15 mouse cellular contexts compared by ENCODE assay signal in the genomic region with DNA sequence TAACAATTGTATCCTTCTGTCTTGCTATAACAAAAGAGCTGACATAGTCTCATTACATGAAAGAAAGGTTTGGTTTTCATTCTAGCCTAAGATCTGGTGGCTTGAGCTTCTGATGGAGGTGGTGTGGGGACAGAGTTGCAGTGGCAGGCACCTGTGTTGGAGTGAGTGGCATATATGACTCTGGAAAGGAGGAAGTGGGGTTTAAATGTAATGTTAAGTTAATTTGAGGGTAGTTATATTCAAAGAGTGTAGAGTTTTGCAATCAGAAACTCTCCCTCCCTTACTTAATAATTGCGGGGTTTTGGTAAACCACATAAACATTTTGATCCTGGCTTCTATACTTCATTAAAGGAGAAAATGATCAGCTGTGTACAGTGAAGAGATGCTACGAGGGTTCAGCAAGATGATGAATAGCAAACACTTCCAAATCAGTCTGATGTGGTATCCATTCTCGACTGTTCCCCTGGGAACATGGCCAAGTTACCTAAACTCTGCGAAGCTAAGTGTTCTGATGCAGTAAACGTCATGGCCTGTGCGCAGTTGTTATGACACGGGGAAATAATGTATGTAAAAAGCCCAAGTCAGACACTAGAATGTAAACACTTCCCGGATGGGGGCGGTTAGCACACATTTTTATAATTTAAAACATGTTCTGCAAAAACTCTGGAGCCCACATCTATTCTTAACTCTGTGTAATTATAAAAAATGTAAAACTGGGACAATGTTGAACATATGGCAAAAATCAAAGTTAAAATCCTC. TPM values are rescaled to one million over a fixed set of nuclear protein-coding genes. Genes with fewer than 3 reads are reported as not detected.
DNase-seq lines count a peak whose midpoint lies in the region; ATAC-seq and TF ChIP-seq lines count a peak whose summit lies in the region.
"Had no signal": no experiment of that assay in that cellular context is flagged by ENCODE, and none has a peak within 500 bp of the region (broad histone marks: within the 10 kb centered on the region; RNA-seq: fewer than 3 reads in every experiment).

No protein-coding gene starts in this region.

- H3K4me1 ChIP-seq in lung, embryonic 14.5 days (ENCODE audit: insufficient read depth): no peaks in the 10 kb centered on the region
- H3K4me1 ChIP-seq in embryonic facial prominence, embryonic 13.5 days: peaks cover 5% of the 10 kb centered on the region; the same call in 1 of the 2 replicates
- H3K4me1 ChIP-seq in intestine, embryonic 15.5 days (replicated peaks): no peaks in the 10 kb centered on the region
- 0 out of 2 replicates have a peak, but pooled peaks cover 2% of the 10 kb centered on the region for H3K4me1 ChIP-seq in stomach, embryonic 15.5 days

- H3K9ac ChIP-seq in lung, embryonic 14.5 days: no peak overlapping the region
- no peak overlapping the region for H3K9ac ChIP-seq in embryonic facial prominence, embryonic 13.5 days
- H3K9ac ChIP-seq in intestine, embryonic 15.5 days: no peak overlapping the region
- no peak overlapping the region for H3K9ac ChIP-seq in stomach, embryonic 15.5 days
- H3K9ac ChIP-seq: limb, embryonic 12.5 days; liver, embryonic 14.5 days; midbrain, embryonic 15.5 days had no signal

- H3K27me3 ChIP-seq in lung, embryonic 14.5 days (ENCODE audit: insufficient read depth, low read length): no peaks in the 10 kb centered on the region
- H3K27me3 ChIP-seq in embryonic facial prominence, embryonic 13.5 days: no peaks in the 10 kb centered on the region
- H3K27me3 ChIP-seq in intestine, embryonic 15.5 days (replicated peaks): no peaks in the 10 kb centered on the region
- H3K27me3 ChIP-seq in stomach, embryonic 15.5 days (replicated peaks): no peaks in the 10 kb centered on the region
- H3K27me3 ChIP-seq: limb, embryonic 12.5 days; midbrain, embryonic 15.5 days had no signal

- peak; percentile 83 for DNase-seq in lung, embryonic 14.5 days
- no peak for DNase-seq in lung, postnatal 4 days
- DNase-seq in embryo, embryonic 11 days: no peak
- DNase-seq in heart, adult 18-20 months: no peak
- DNase-seq: adrenal gland, adult 8-10 months; cerebellum, adult 18-20 months; kidney, postnatal 10 days had no signal

- H3K36me3 ChIP-seq in lung, embryonic 14.5 days (ENCODE audit: insufficient read depth): no peaks in the 10 kb centered on the region
- no peaks in the 10 kb centered on the region for H3K36me3 ChIP-seq in embryonic facial prominence, embryonic 13.5 days
- no peaks in the 10 kb centered on the region for H3K36me3 ChIP-seq in intestine, embryonic 15.5 days
- no peaks in the 10 kb centered on the region for H3K36me3 ChIP-seq in stomach, embryonic 15.5 days
- H3K36me3 ChIP-seq: G1E; limb, embryonic 12.5 days; midbrain, embryonic 15.5 days had no signal

- no peak overlapping the region for H3K4me3 ChIP-seq in lung, embryonic 14.5 days (ENCODE audit: low read depth, low read length)
- H3K4me3 ChIP-seq in embryonic facial prominence, embryonic 13.5 days: no peak overlapping the region
- no peak overlapping the region for H3K4me3 ChIP-seq in intestine, embryonic 15.5 days (replicated peaks)
- no peak overlapping the region for H3K4me3 ChIP-seq in stomach, embryonic 15.5 days (replicated peaks)
- H3K4me3 ChIP-seq: limb, embryonic 12.5 days; midbrain, embryonic 15.5 days had no signal

- 37% methylated on average over 9 of the region's 9 CpGs for WGBS in lung, embryonic 14.5 days
- WGBS in embryonic facial prominence, embryonic 13.5 days: 31% methylated on average over 9 of the region's 9 CpGs
- WGBS in intestine, embryonic 15.5 days: 39% methylated on average over 9 of the region's 9 CpGs
- WGBS in stomach, embryonic 15.5 days: 43% methylated on average over 9 of the region's 9 CpGs

- no peaks in the 10 kb centered on the region for H3K9me3 ChIP-seq in lung, embryonic 14.5 days (ENCODE audit: low read depth, low read length)
- H3K9me3 ChIP-seq in embryonic facial prominence, embryonic 13.5 days: no peaks in the 10 kb centered on the region
- no peaks in the 10 kb centered on the region for H3K9me3 ChIP-seq in intestine, embryonic 15.5 days
- H3K9me3 ChIP-seq in stomach, embryonic 15.5 days: no peaks in the 10 kb centered on the region
- H3K9me3 ChIP-seq: limb, embryonic 12.5 days; midbrain, embryonic 15.5 days had no signal

- H3K27ac ChIP-seq in lung, embryonic 14.5 days (ENCODE audit: low read depth): no peak overlapping the region
- peak overlapping the region; percentile 44; the same call in 1 of the 2 replicates for H3K27ac ChIP-seq in embryonic facial prominence, embryonic 13.5 days
- H3K27ac ChIP-seq in intestine, embryonic 15.5 days: no peak overlapping the region
- H3K27ac ChIP-seq in stomach, embryonic 15.5 days: peak overlapping the region; percentile 68; the same call in 1 of the 2 replicates
- H3K27ac ChIP-seq: limb, embryonic 12.5 days; liver, embryonic 14.5 days; midbrain, embryonic 15.5 days had no signal

- 0 out of 2 replicates have a peak overlapping the region, but pooled peaks have one; percentile 13 for H3K4me2 ChIP-seq in lung, embryonic 14.5 days
- peak overlapping the region; percentile 28 for H3K4me2 ChIP-seq in embryonic facial prominence, embryonic 13.5 days
- no peak overlapping the region for H3K4me2 ChIP-seq in intestine, embryonic 15.5 days (replicated peaks)
- H3K4me2 ChIP-seq in stomach, embryonic 15.5 days: no peak overlapping the region
- H3K4me2 ChIP-seq: limb, embryonic 12.5 days; midbrain, embryonic 15.5 days had no signal

- TF ChIP-seq CTCF in lung, embryonic 14.5 days (IDR thresholded peaks at IDR 0.05; ENCODE audit: low read depth): no peak

- ATAC-seq in lung, embryonic 14.5 days (ENCODE audit: insufficient read depth): peak; percentile 77
- peak; percentile 67; the same call in 1 of the 2 replicates for ATAC-seq in embryonic facial prominence, embryonic 13.5 days (ENCODE audit: insufficient number of reproducible peaks, insufficient read depth, low FRiP score, low TSS enrichment, low read depth)
- peak; percentile 59; the same call in 1 of the 2 replicates for ATAC-seq in intestine, embryonic 15.5 days
- ATAC-seq in stomach, embryonic 15.5 days (ENCODE audit: insufficient read depth, low FRiP score, low read depth): peak; percentile 76
- ATAC-seq: inflammation-experienced regulatory T-cells, adult 6 months; midbrain, embryonic 15.5 days had no signal

RNA-seq across cellular contexts. Expression of a gene that starts 41.9 kb away (rescaled TPM):
- polyA plus RNA-seq in lung, embryonic 14.5 days (2014; fragmentation: Nextera tagmentation; extraction: Ambion mirVana): 26.2 and 28.1 TPM in 2 replicates
- 23.8 and 25.6 TPM in 2 replicates for polyA plus RNA-seq in embryonic facial prominence, embryonic 13.5 days (2015; fragmentation: Nextera tagmentation; extraction: Ambion mirVana)
- polyA plus RNA-seq in intestine, embryonic 15.5 days (2015; fragmentation: Nextera tagmentation; extraction: Ambion mirVana): 11.5 and 12.0 TPM in 2 replicates
- 22.9 and 23.1 TPM in 2 replicates for polyA plus RNA-seq in stomach, embryonic 15.5 days (2015; fragmentation: Nextera tagmentation; extraction: Ambion mirVana)
- 10 to 100 TPM; 19.4 to 19.8 TPM for total RNA-seq in heart, adult 18-20 months (2021)
- polyA plus RNA-seq: G1E had no signal

Comparison
In these comparisons a context has a peak if more than half of its experiments do, and no peak if none do; other contexts are left out.
1. H3K27ac ChIP-seq: peak in embryonic facial prominence, embryonic 13.5 days (single experiment) and stomach, embryonic 15.5 days (single experiment); none in lung, embryonic 14.5 days (single experiment) and intestine, embryonic 15.5 days (single experiment).
2. H3K4me2 ChIP-seq: peak in lung, embryonic 14.5 days (single experiment) and embryonic facial prominence, embryonic 13.5 days (single experiment); none in intestine, embryonic 15.5 days (single experiment) and stomach, embryonic 15.5 days (single experiment).
3. Peak in every context shown above with its lines, with median percentiles within 50 percentile points of each other: ATAC-seq.